Mouse (Mus musculus): ENCODE data around the gene Tmem259. TPM values are rescaled to one million over a fixed set of nuclear protein-coding genes. Genes with fewer than 3 reads are reported as not detected.

Gene Tmem259
- polyA plus RNA-seq, 1 experiment = 47.6 TPM

DNA sequence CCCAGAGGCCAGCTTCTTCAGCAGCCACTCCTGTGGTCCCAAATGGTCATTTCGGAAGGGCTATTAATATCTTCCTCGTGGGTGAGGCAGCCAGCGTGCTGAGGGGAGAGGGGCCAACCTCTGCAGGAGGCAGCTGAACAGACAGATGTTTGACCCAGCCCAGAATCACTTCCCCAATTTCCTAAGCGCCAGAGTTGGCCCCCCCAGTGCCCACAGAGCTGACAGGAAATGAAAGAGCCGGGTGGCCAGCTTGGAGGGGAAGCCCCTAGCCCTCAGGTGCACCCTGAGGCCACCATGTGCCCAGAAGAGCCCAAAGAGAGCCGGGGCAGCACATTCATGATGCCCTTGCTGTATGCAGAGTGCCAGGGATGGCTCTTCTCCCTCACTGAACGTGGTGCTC is 43.4 kb downstream of the Tmem259 start:
- H3K4me3 ChIP-seq (replicated peaks) = no peak overlapping the region
- TF ChIP-seq GATA1 (IDR thresholded peaks at IDR 0.05; ENCODE audit: low read length) (no peak), TAL1 (IDR thresholded peaks at IDR 0.05; ENCODE audit: low read length) (no peak)
- H3K9me3 ChIP-seq (ENCODE audit: control insufficient read depth, low read length) = no peaks in the 10 kb centered on the region
- H3K27me3 ChIP-seq (ENCODE audit: control insufficient read depth) = no peaks in the 10 kb centered on the region
- peaks cover 20% of the 10 kb centered on the region for H3K36me3 ChIP-seq (ENCODE audit: control insufficient read depth)
- peaks cover 72% of the 10 kb centered on the region for H3K4me1 ChIP-seq (ENCODE audit: control insufficient read depth)

DNA sequence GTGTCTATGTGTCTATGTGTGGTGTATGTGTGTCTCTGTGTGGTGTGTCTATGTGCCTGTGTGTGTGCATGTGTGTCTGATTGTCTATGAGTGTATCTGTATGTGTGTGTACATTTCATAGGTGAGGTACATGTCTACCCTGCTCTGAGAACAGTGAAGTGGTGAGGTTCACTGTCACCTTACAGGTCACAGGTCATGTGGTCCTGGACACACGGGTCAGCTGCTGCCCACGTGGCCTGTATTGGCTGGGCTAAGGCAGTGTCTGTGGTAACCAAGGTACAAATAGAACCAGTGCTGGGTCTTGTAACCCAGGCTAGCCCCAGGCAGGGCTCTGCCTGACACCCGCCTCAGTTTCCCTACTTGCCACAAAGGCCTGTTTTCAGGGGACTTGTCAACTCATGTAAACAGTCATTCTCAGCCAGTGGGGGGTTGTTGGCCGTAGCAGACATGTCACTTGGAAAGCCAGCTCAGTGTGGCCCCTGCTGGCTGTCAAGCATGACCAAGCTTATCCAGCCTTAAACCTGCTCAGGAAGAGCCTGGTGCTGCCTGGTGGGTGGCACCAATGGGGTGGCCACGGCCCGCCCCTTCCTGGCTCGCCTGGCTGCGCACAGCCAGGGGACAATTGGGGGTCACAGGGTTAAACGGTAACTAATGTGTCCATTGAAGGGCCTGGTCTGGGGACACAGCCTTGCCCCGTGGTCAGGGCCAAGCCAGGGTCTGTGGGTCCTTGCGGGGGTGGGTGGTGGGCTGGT is 46.2 kb downstream of the Tmem259 start:
- TF ChIP-seq TAL1 (IDR thresholded peaks at IDR 0.05; ENCODE audit: low read length) (no peak), GATA1 (IDR thresholded peaks at IDR 0.05; ENCODE audit: low read length) (no peak)
- no peak overlapping the region for H3K4me3 ChIP-seq (replicated peaks)
- no peaks in the 10 kb centered on the region for H3K9me3 ChIP-seq (ENCODE audit: control insufficient read depth, low read length)
- H3K36me3 ChIP-seq (ENCODE audit: control insufficient read depth) = peaks cover 35% of the 10 kb centered on the region
- H3K4me1 ChIP-seq (ENCODE audit: control insufficient read depth) = peaks cover 54% of the 10 kb centered on the region
- H3K27me3 ChIP-seq (ENCODE audit: control insufficient read depth) = no peaks in the 10 kb centered on the region

DNA sequence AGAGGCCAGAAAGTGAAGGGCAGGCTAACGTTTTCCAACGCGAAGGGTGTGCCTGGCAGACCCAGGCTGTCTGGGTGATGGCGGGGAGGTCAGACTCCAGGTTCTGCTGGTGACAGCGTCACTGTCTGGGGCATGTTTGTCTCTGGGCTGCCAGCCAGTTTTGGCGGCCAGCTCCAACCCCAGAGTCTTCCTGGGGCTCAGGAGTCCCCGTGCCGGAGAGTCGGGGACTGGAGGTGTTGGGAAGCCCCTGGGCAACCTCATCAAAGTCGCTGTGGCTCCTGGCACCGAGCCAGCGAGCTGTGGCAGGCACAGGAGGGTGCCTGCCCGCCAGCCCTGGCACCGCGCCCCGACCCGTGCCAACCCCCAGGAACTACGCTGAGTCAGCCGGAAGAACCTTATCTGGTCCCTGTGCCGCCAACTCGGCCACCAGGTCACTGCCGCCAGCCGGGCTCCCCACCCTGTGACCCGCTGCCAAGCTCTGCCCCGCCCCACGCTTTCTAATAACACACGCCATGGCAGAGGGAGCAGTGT is 47.2 kb downstream of the Tmem259 start:
- TF ChIP-seq TAL1 (IDR thresholded peaks at IDR 0.05; ENCODE audit: low read length) (no peak), GATA1 (IDR thresholded peaks at IDR 0.05; ENCODE audit: low read length) (no peak)
- H3K27me3 ChIP-seq (ENCODE audit: control insufficient read depth) = no peaks in the 10 kb centered on the region
- peak overlapping the region; percentile 12 for H3K4me3 ChIP-seq (replicated peaks)
- peaks cover 49% of the 10 kb centered on the region for H3K4me1 ChIP-seq (ENCODE audit: control insufficient read depth)
- H3K9me3 ChIP-seq (ENCODE audit: control insufficient read depth, low read length) = no peaks in the 10 kb centered on the region
- peaks cover 45% of the 10 kb centered on the region for H3K36me3 ChIP-seq (ENCODE audit: control insufficient read depth)

DNA sequence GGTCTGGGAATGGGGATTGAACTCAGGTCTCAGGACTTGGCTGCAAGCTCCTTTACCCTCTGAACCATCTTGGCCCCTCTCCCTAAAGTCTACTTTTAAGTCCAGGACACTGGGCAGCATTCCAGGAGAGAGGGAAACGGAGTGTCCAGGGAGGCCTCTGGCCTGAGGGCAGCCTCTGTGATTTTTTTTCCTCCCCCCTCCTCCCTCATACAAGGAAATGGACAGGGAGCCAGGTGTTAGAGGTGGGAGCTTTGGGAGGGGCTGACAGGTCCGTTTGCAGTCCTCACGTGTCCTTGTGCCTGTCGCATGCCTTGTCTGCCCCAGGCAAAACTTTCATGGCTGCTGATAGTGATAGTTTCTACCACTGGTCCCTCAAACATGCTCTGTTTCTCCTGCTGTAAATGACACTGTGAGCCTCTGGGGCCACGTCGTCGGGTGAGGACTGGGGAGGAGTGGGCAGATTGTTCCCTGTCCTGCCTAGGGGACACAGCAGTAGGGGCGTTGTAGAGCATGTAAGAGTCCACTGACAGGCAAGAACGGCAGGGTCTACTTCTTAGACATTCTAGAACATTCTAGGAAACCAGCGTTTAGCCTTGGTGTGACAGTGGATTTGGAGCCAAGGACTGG is 47.7 kb downstream of the Tmem259 start:
- peaks cover 48% of the 10 kb centered on the region for H3K4me1 ChIP-seq (ENCODE audit: control insufficient read depth)
- H3K27me3 ChIP-seq (ENCODE audit: control insufficient read depth) = no peaks in the 10 kb centered on the region
- H3K9me3 ChIP-seq (ENCODE audit: control insufficient read depth, low read length) = no peaks in the 10 kb centered on the region
- TF ChIP-seq GATA1 (IDR thresholded peaks at IDR 0.05; ENCODE audit: low read length) (no peak), TAL1 (IDR thresholded peaks at IDR 0.05; ENCODE audit: low read length) (no peak)
- H3K4me3 ChIP-seq (replicated peaks) = no peak overlapping the region
- peaks cover 48% of the 10 kb centered on the region for H3K36me3 ChIP-seq (ENCODE audit: control insufficient read depth)

DNA sequence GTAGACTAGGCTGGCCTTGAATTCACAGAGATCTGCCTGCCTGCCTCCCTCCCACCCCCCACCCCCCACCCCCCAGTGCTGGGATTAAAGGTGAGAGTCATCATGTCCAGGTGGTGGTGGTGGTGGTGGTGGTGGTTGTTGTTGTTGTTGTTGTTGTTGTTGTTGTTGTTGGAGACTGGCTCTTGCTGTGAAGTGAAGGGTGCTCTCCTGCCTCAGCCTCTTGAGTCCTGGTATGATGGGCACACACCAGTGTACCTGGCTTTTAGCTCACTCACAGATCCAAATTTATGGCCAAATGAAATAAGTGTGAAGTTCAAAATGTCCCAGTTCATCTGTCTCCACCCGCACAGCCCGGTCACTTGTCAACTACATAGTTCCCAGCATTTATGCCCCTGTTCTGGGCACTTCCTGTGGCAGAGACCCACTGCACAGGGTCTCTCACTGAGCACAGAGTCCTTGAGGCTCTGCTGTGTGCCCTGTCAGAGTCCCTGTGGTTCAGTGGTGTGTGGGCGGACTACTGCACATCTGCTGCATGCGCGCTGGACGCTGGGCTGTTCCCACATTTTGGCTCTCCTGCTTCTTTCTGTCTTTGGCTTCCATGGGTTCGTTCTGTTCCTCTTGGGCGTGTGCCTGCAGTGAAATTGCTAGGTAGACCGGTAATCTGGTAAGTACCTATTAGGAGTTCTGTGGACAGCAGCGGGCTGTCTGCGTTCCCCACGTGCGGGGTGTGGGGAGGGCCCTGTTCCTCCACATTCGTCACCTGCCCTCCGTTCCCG is 49.1 kb downstream of the Tmem259 start:
- Histone ChIP-seq H3K36me3 (ENCODE audit: control insufficient read depth) (peaks cover 57% of the 10 kb centered on the region), H3K4me1 (ENCODE audit: control insufficient read depth) (peaks cover 48% of the 10 kb centered on the region), H3K9me3 (ENCODE audit: control insufficient read depth, low read length) (no peaks in the 10 kb centered on the region), H3K4me3 (replicated peaks) (no peak overlapping the region), H3K27me3 (ENCODE audit: control insufficient read depth) (no peaks in the 10 kb centered on the region)
- TF ChIP-seq GATA1 (IDR thresholded peaks at IDR 0.05; ENCODE audit: low read length) (no peak), TAL1 (IDR thresholded peaks at IDR 0.05; ENCODE audit: low read length) (no peak)

DNA sequence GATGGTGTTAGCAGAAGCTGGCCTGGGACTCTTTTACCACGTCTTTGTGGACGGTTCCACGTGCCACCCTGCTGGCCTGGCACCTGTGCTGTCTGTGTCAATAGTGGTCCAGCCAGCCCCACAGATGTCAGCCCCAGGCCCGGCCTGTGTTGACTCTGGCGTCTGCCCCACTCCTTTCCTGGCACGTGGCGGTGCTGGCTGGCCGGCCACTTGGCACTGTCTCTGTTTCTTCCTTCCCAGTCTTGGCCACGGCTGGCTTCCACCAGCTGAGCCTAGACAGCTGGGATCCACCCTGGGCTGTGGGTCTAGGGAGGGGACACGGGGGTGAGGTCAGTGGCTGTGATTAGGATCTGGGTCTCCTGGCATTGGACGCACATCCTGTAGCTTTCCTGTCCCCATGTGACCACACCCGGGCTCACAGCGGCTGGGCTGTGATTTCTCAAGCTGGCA is 49.8 kb downstream of the Tmem259 start:
- Histone ChIP-seq H3K27me3 (ENCODE audit: control insufficient read depth) (no peaks in the 10 kb centered on the region), H3K4me3 (replicated peaks) (no peak overlapping the region), H3K4me1 (ENCODE audit: control insufficient read depth) (peaks cover 46% of the 10 kb centered on the region), H3K36me3 (ENCODE audit: control insufficient read depth) (peaks cover 55% of the 10 kb centered on the region), H3K9me3 (ENCODE audit: control insufficient read depth, low read length) (no peaks in the 10 kb centered on the region)
- no peak for TF ChIP-seq GATA1 (IDR thresholded peaks at IDR 0.05; ENCODE audit: low read length)
- TF ChIP-seq TAL1 (IDR thresholded peaks at IDR 0.05; ENCODE audit: low read length) = no peak

DNA sequence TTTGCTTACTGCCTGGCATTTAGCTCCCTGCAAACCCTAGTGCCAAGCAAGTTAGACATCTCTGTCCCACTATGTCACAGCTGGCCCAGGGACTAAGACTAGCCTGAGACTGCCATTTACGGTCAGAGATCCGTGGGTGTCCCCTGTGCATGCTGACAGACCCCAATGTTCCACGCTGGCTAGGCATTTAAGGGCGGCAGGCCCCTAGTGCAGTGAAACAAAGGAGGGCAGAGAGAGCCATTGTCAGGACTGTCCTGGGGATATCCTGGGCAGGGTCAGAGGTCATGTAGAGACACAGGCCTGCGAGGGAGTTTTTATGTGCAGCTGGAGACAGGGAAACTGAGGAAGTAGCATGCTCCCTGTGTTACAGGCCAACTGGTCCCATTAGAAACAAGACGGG is 50.3 kb downstream of the Tmem259 start:
- Histone ChIP-seq H3K27me3 (ENCODE audit: control insufficient read depth) (no peaks in the 10 kb centered on the region), H3K4me3 (replicated peaks) (no peak overlapping the region), H3K9me3 (ENCODE audit: control insufficient read depth, low read length) (no peaks in the 10 kb centered on the region), H3K4me1 (ENCODE audit: control insufficient read depth) (peaks cover 46% of the 10 kb centered on the region), H3K36me3 (ENCODE audit: control insufficient read depth) (peaks cover 53% of the 10 kb centered on the region)
- TF ChIP-seq TAL1 (IDR thresholded peaks at IDR 0.05; ENCODE audit: low read length) (no peak), GATA1 (IDR thresholded peaks at IDR 0.05; ENCODE audit: low read length) (no peak)

DNA sequence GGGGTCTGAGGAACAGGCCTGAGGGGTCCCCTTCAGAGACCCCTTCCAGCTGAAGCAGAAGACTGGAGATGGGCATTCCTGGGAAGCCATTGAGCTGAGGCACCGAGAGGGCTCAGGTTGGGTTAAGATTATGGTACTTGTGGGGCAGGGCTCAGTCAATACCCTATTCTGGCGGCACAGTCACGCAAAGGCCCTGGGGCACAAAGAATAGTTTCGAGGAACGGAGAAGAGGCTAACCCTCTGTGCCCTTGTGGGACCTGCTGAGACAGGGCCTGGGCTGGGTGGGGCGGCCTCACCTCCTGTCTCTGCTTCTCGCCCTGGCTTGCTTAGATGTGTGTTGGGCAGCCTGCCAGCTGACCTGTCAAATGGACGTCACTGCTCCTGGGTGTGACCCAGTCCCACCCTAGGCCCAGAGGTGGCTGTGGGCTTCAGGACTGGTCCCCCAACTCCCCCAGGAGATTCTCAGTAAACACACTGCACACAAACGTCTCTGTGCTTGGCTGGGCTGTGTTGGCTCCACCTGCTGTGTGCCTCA is 50.9 kb downstream of the Tmem259 start:
- peaks cover 53% of the 10 kb centered on the region for H3K36me3 ChIP-seq (ENCODE audit: control insufficient read depth)
- peaks cover 49% of the 10 kb centered on the region for H3K4me1 ChIP-seq (ENCODE audit: control insufficient read depth)
- no peaks in the 10 kb centered on the region for H3K27me3 ChIP-seq (ENCODE audit: control insufficient read depth)
- no peak for TF ChIP-seq GATA1 (IDR thresholded peaks at IDR 0.05; ENCODE audit: low read length)
- TF ChIP-seq TAL1 (IDR thresholded peaks at IDR 0.05; ENCODE audit: low read length) = no peak
- H3K9me3 ChIP-seq (ENCODE audit: control insufficient read depth, low read length) = no peaks in the 10 kb centered on the region
- no peak overlapping the region for H3K4me3 ChIP-seq (replicated peaks)
